Comparison of ENCODE assay signal across 13 mouse cellular contexts in genomic region chr5:120570289-120570897, GRCm38 (mm10). TPM values are rescaled to one million over a fixed set of nuclear protein-coding genes. Genes with fewer than 3 reads are reported as not detected.
DNase-seq lines count a peak whose midpoint lies in the region; ATAC-seq and TF ChIP-seq lines count a peak whose summit lies in the region.
"Had no signal": no experiment of that assay in that cellular context is flagged by ENCODE, and none has a peak within 500 bp of the region (broad histone marks: within the 10 kb centered on the region; RNA-seq: fewer than 3 reads in every experiment).

No protein-coding gene starts in this region.

- no peak for TF ChIP-seq CTCF in kidney, postnatal 0 days (IDR thresholded peaks at IDR 0.05; ENCODE audit: low read depth)

- H3K27ac ChIP-seq in kidney, postnatal 0 days, result peak overlapping the region; percentile 65; the same call in 1 of the 2 replicates
- H3K27ac ChIP-seq in neural tube, embryonic 14.5 days (ENCODE audit: low read depth, low read length), result peak overlapping the region; percentile 13; the same call in 1 of the 2 replicates
- H3K27ac ChIP-seq: neural tube, embryonic 12.5 days had no signal

- H3K36me3 ChIP-seq in kidney, postnatal 0 days (ENCODE audit: insufficient read depth, low read length), result 0 out of 2 replicates have a peak, but pooled peaks cover 7% of the 10 kb centered on the region
- no peaks in the 10 kb centered on the region for H3K36me3 ChIP-seq in neural tube, embryonic 14.5 days (ENCODE audit: control insufficient read depth, insufficient read depth, low read length)
- H3K36me3 ChIP-seq: neural tube, embryonic 12.5 days had no signal

- peaks cover 55% of the 10 kb centered on the region for H3K4me1 ChIP-seq in kidney, postnatal 0 days (replicated peaks; ENCODE audit: insufficient read depth, low read length)
- H3K4me1 ChIP-seq in neural tube, embryonic 14.5 days (ENCODE audit: control insufficient read depth, insufficient read depth, low read length), result peaks cover 63% of the 10 kb centered on the region

- 64% methylated on average over 11 of the region's 11 CpGs for WGBS in kidney, postnatal 0 days
- WGBS in neural tube, embryonic 14.5 days, result 83% methylated on average over 11 of the region's 11 CpGs

- DNase-seq in cerebellum, adult 9-11 months, result peak; percentile 25
- DNase-seq in cerebellum, adult 9-10 months, result no peak
- no peak for DNase-seq in kidney, postnatal 0 days (ENCODE audit: low spot score)
- DNase-seq in kidney, postnatal 10 days, result no peak
- DNase-seq in ovary, adult 18-20 months (ENCODE audit: low spot score), result no peak
- DNase-seq in gastrocnemius, postnatal 4 days (ENCODE audit: low spot score in 2 of 2), result no peak
- DNase-seq: cerebellum, adult 11-12 months; spleen, adult 18-20 months had no signal

- H3K9ac ChIP-seq in kidney, postnatal 0 days (ENCODE audit: low read depth, low read length), result no peak overlapping the region
- H3K9ac ChIP-seq in neural tube, embryonic 14.5 days (replicated peaks; ENCODE audit: low read depth, low read length), result no peak overlapping the region
- H3K9ac ChIP-seq: neural tube, embryonic 12.5 days had no signal

- ATAC-seq in kidney, postnatal 0 days (replicated peaks; ENCODE audit: low FRiP score, low read depth), result no peak
- ATAC-seq in granulocyte monocyte progenitor cell, adult 5-6 weeks (replicated peaks; ENCODE audit: poor library complexity, severe bottlenecking), result peak; percentile 91
- no peak for ATAC-seq in neural tube, embryonic 14.5 days (ENCODE audit: low read depth)

- no peaks in the 10 kb centered on the region for H3K27me3 ChIP-seq in kidney, postnatal 0 days (ENCODE audit: insufficient read depth, low read length)
- no peaks in the 10 kb centered on the region for H3K27me3 ChIP-seq in neural tube, embryonic 14.5 days (ENCODE audit: control insufficient read depth, insufficient read depth, low read length)
- H3K27me3 ChIP-seq: neural tube, embryonic 12.5 days had no signal

- no peak overlapping the region for H3K4me3 ChIP-seq in kidney, postnatal 0 days (replicated peaks; ENCODE audit: low read depth, low read length)
- no peak overlapping the region for H3K4me3 ChIP-seq in neural tube, embryonic 14.5 days (ENCODE audit: low read depth, low read length)
- H3K4me3 ChIP-seq: megakaryocyte, embryonic 14.5 days; neural tube, embryonic 12.5 days had no signal

- peak overlapping the region; percentile 2; the same call in 1 of the 2 replicates for H3K4me2 ChIP-seq in kidney, postnatal 0 days (ENCODE audit: low read length)
- no peak overlapping the region for H3K4me2 ChIP-seq in neural tube, embryonic 14.5 days (ENCODE audit: low read depth, low read length)
- H3K4me2 ChIP-seq: neural tube, embryonic 12.5 days had no signal

- H3K9me3 ChIP-seq in kidney, postnatal 0 days (replicated peaks; ENCODE audit: low read length), result no peaks in the 10 kb centered on the region
- no peaks in the 10 kb centered on the region for H3K9me3 ChIP-seq in neural tube, embryonic 14.5 days (ENCODE audit: control insufficient read depth, low read length)
- H3K9me3 ChIP-seq: megakaryocyte, embryonic 14.5 days; neural tube, embryonic 12.5 days had no signal

RNA-seq across cellular contexts. Expression of gene Tpcn1, which starts 18.1 kb away (rescaled TPM):
- polyA plus RNA-seq in kidney, postnatal 0 days (2015; fragmentation: Nextera tagmentation; extraction: Ambion mirVana), result 34.6 and 35.4 TPM in 2 replicates
- 28.8 and 41.5 TPM in 2 replicates for total RNA-seq in granulocyte monocyte progenitor cell, adult 5-6 weeks (2014; fragmentation: Nextera tagmentation)
- 12.7 and 14.1 TPM in 2 replicates for total RNA-seq in granulocyte monocyte progenitor cell, adult 5-6 weeks (2017)
- polyA plus RNA-seq in neural tube, embryonic 14.5 days (2014; fragmentation: Nextera tagmentation; extraction: Ambion mirVana), result 14.8 and 18.5 TPM in 2 replicates
- 10 to 100 TPM; 77.7 to 81.3 TPM for total RNA-seq in gastrocnemius, postnatal 4 days (2021)

RNA-seq across cellular contexts. Expression of gene Iqcd, which starts 18.4 kb away (rescaled TPM):
- polyA plus RNA-seq in kidney, postnatal 0 days (2015; fragmentation: Nextera tagmentation; extraction: Ambion mirVana), result 1.1 and 1.4 TPM in 2 replicates
- not detected in 2 replicates for total RNA-seq in granulocyte monocyte progenitor cell, adult 5-6 weeks (2014; fragmentation: Nextera tagmentation)
- total RNA-seq in granulocyte monocyte progenitor cell, adult 5-6 weeks (2017), result not detected in 2 replicates
- 0.62 and 1.3 TPM in 2 replicates for polyA plus RNA-seq in neural tube, embryonic 14.5 days (2014; fragmentation: Nextera tagmentation; extraction: Ambion mirVana)
- under 1 TPM; 0.16 to 0.37 TPM for total RNA-seq in gastrocnemius, postnatal 4 days (2021)
- total RNA-seq: heart, postnatal 25 days had no signal

RNA-seq across cellular contexts. Expression of gene Rita1, which starts 42.0 kb away (rescaled TPM):
- 14.3 and 16.3 TPM in 2 replicates for polyA plus RNA-seq in kidney, postnatal 0 days (2015; fragmentation: Nextera tagmentation; extraction: Ambion mirVana)
- 3.0 and 5.3 TPM in 2 replicates for total RNA-seq in granulocyte monocyte progenitor cell, adult 5-6 weeks (2014; fragmentation: Nextera tagmentation)
- 1.8 and 3.9 TPM in 2 replicates for total RNA-seq in granulocyte monocyte progenitor cell, adult 5-6 weeks (2017)
- polyA plus RNA-seq in neural tube, embryonic 14.5 days (2014; fragmentation: Nextera tagmentation; extraction: Ambion mirVana), result 21.6 and 26.5 TPM in 2 replicates
- total RNA-seq in gastrocnemius, postnatal 4 days (2021), result 1 to 10 TPM; 6.1 to 7.2 TPM

RNA-seq across cellular contexts. Expression of gene Ddx54, which starts 42.1 kb away (rescaled TPM):
- polyA plus RNA-seq in kidney, postnatal 0 days (2015; fragmentation: Nextera tagmentation; extraction: Ambion mirVana), result 34.8 and 38.6 TPM in 2 replicates
- 21.5 and 27.9 TPM in 2 replicates for total RNA-seq in granulocyte monocyte progenitor cell, adult 5-6 weeks (2014; fragmentation: Nextera tagmentation)
- 33.1 and 38.7 TPM in 2 replicates for total RNA-seq in granulocyte monocyte progenitor cell, adult 5-6 weeks (2017)
- polyA plus RNA-seq in neural tube, embryonic 14.5 days (2014; fragmentation: Nextera tagmentation; extraction: Ambion mirVana), result 23.2 and 27.7 TPM in 2 replicates
- total RNA-seq in gastrocnemius, postnatal 4 days (2021), result 10 to 100 TPM; 28.5 to 29.5 TPM

RNA-seq across cellular contexts. Expression of gene Slc8b1, which starts 59.4 kb away (rescaled TPM):
- 9.5 and 9.8 TPM in 2 replicates for polyA plus RNA-seq in kidney, postnatal 0 days (2015; fragmentation: Nextera tagmentation; extraction: Ambion mirVana)
- total RNA-seq in granulocyte monocyte progenitor cell, adult 5-6 weeks (2014; fragmentation: Nextera tagmentation), result 24.9 and 38.3 TPM in 2 replicates
- 30.1 and 31.8 TPM in 2 replicates for total RNA-seq in granulocyte monocyte progenitor cell, adult 5-6 weeks (2017)
- polyA plus RNA-seq in neural tube, embryonic 14.5 days (2014; fragmentation: Nextera tagmentation; extraction: Ambion mirVana), result 0.95 and 2.1 TPM in 2 replicates
- 10 to 100 TPM; 22.7 to 30.9 TPM for total RNA-seq in gastrocnemius, postnatal 4 days (2021)
